Mouse (Mus musculus): ENCODE data around the gene Gramd1b.
A peak's percentile ranks its signal among the peaks of the same experiment; 100 is the strongest.

Gene Gramd1b

GRCm38 (mm10) chr9:40332326-40332725 lies 198.9 kb downstream of the Gramd1b start:
- no peak for DNase-seq

- no peak for DNase-seq
These were observed 199.5 kb downstream of the Gramd1b start for GRCm38 (mm10) chr9:40331411-40332286.

- DNase-seq: peak; percentile 81
These were observed 200.4 kb downstream of the Gramd1b start for GRCm38 (mm10) chr9:40330609-40331382.

GRCm38 (mm10) chr9:40326260-40326915 lies 204.8 kb downstream of the Gramd1b start:
- DNase-seq: no peak

- no peak for DNase-seq
These were observed 206.4 kb downstream of the Gramd1b start for GRCm38 (mm10) chr9:40324826-40325225.

GRCm38 (mm10) chr9:40324232-40324792 lies 206.9 kb downstream of the Gramd1b start:
- DNase-seq: no peak

GRCm38 (mm10) chr9:40323773-40324172 lies 207.4 kb downstream of the Gramd1b start:
- DNase-seq: no peak

- no peak for DNase-seq
These were observed 208.0 kb downstream of the Gramd1b start for GRCm38 (mm10) chr9:40323171-40323570.

- DNase-seq: no peak
These were observed 208.8 kb downstream of the Gramd1b start for GRCm38 (mm10) chr9:40322372-40322771.

- no peak for DNase-seq
These were observed 209.5 kb downstream of the Gramd1b start for GRCm38 (mm10) chr9:40321668-40322003.

GRCm38 (mm10) chr9:40320879-40321667 lies 210.1 kb downstream of the Gramd1b start:
- no peak for DNase-seq

- DNase-seq: no peak
These were observed 210.8 kb downstream of the Gramd1b start for GRCm38 (mm10) chr9:40320405-40320804.

- no peak for DNase-seq
These were observed 212.4 kb downstream of the Gramd1b start for GRCm38 (mm10) chr9:40318771-40319170.

- DNase-seq: no peak
These were observed 213.4 kb downstream of the Gramd1b start for GRCm38 (mm10) chr9:40317735-40318134.

- DNase-seq: no peak
These were observed 214.1 kb downstream of the Gramd1b start for GRCm38 (mm10) chr9:40316865-40317660.

- no peak for DNase-seq
These were observed 219.4 kb downstream of the Gramd1b start for GRCm38 (mm10) chr9:40311813-40312212.

GRCm38 (mm10) chr9:40309876-40310275 lies 221.3 kb downstream of the Gramd1b start:
- DNase-seq: no peak

- DNase-seq: no peak
These were observed 223.9 kb downstream of the Gramd1b start for GRCm38 (mm10) chr9:40307311-40307710.

GRCm38 (mm10) chr9:40304243-40304642 lies 226.9 kb downstream of the Gramd1b start:
- no peak for DNase-seq

GRCm38 (mm10) chr9:40302375-40302774 lies 228.8 kb downstream of the Gramd1b start:
- no peak for DNase-seq

- no peak for DNase-seq
These were observed 229.7 kb downstream of the Gramd1b start for GRCm38 (mm10) chr9:40301475-40301874.

Data from thymus, postnatal 14 days (tissue).